In genomic region chrX:119852436-119852835, GRCm38 (mm10) we compare ENCODE assay signal across 9 mouse cellular contexts.
DNase-seq lines count a peak whose midpoint lies in the region; ATAC-seq and TF ChIP-seq lines count a peak whose summit lies in the region.
"Had no signal": no experiment of that assay in that cellular context is flagged by ENCODE, and none has a peak within 500 bp of the region (broad histone marks: within the 10 kb centered on the region; RNA-seq: fewer than 3 reads in every experiment).

No protein-coding gene starts in this region.

- H3K4me3 ChIP-seq in heart, embryonic 13.5 days = no peak overlapping the region
- peak overlapping the region; percentile 11 for H3K4me3 ChIP-seq in testis, adult 2 months (ENCODE audit: control insufficient read depth, low read depth, low read length)

- ATAC-seq in heart, embryonic 13.5 days (ENCODE audit: extremely low read depth, insufficient number of reproducible peaks, low FRiP score, low TSS enrichment) = no peak

- H3K4me1 ChIP-seq in heart, embryonic 13.5 days = no peaks in the 10 kb centered on the region
- no peaks in the 10 kb centered on the region for H3K4me1 ChIP-seq in testis, adult 2 months (ENCODE audit: control insufficient read depth, insufficient read depth, low read length)

- no peaks in the 10 kb centered on the region for H3K36me3 ChIP-seq in heart, embryonic 13.5 days
- no peaks in the 10 kb centered on the region for H3K36me3 ChIP-seq in testis, adult 2 months (ENCODE audit: control insufficient read depth, insufficient read depth, low read length)

- TF ChIP-seq POLR2A in testis, adult 2 months (IDR thresholded peaks at IDR 0.05; ENCODE audit: control insufficient read depth, low read depth, low read length) = no peak

- H3K27ac ChIP-seq in heart, embryonic 13.5 days (replicated peaks) = no peak overlapping the region
- H3K27ac ChIP-seq in testis, adult 2 months (ENCODE audit: control insufficient read depth, insufficient read depth, low read depth, low read length) = no peak overlapping the region

- peak overlapping the region; percentile 33; the same call in 1 of the 2 replicates for H3K4me2 ChIP-seq in heart, embryonic 13.5 days

- H3K9me3 ChIP-seq in heart, embryonic 13.5 days = no peaks in the 10 kb centered on the region

- H3K9ac ChIP-seq in heart, embryonic 13.5 days = no peak overlapping the region

- no peak for TF ChIP-seq CTCF in testis, adult 2 months (IDR thresholded peaks at IDR 0.05; ENCODE audit: control insufficient read depth, insufficient read depth, insufficient replicate concordance, low read depth, low read length)

- WGBS in heart, embryonic 13.5 days = 44% methylated on average over 5 of the region's 5 CpGs

- intact Hi-C loops in heart, postnatal 36 days (cut with DNase I) = no loop called here

- no peak for DNase-seq in heart, postnatal 36 days
- no peak for DNase-seq in testis, postnatal 10 days (ENCODE audit: low spot score)
- DNase-seq in kidney, postnatal 14 days = peak; percentile 10
- no peak for DNase-seq in B cell, adult 2 months
- no peak for DNase-seq in right cerebral cortex, adult 2 months (ENCODE audit: low spot score in 2 of 2)
- no peak for DNase-seq in layer of hippocampus, adult 9-11 months
- DNase-seq: cerebellum, adult 11 months had no signal

- no peaks in the 10 kb centered on the region for H3K27me3 ChIP-seq in heart, embryonic 13.5 days (replicated peaks)
- H3K27me3 ChIP-seq in testis, adult 2 months (ENCODE audit: control insufficient read depth, insufficient read depth, low read length) = no peaks in the 10 kb centered on the region
